Mouse (Mus musculus): ENCODE data around the gene Olfr771. TPM values are rescaled to one million over a fixed set of nuclear protein-coding genes. Genes with fewer than 3 reads are reported as not detected.
"Not testable (repeated sequence)": the region's sequence is repeated elsewhere in the genome, so short reads cannot be mapped to it uniquely, and the experiment has no call there.

The Olfr771 gene
- not detected in 2 replicates for polyA plus RNA-seq (2015; fragmentation: Nextera tagmentation; extraction: Ambion mirVana)

- no peak within 1 kb of the TSS for H3K4me2 ChIP-seq (ENCODE audit: low read depth, low read length)
- no peaks in the 10 kb centered on the region for H3K4me1 ChIP-seq (ENCODE audit: control insufficient read depth, insufficient read depth, low read length)
- no peak within 1 kb of the TSS for H3K9ac ChIP-seq (ENCODE audit: low read depth, low read length)
- H3K27me3 ChIP-seq (replicated peaks; ENCODE audit: control insufficient read depth, insufficient read depth, low read length) = no peaks in the 10 kb centered on the region
- no peak within 1 kb of the TSS for H3K27ac ChIP-seq (ENCODE audit: low read length)
- 72% methylated on average over 1 of the region's 1 CpGs for WGBS
- no peaks in the 10 kb centered on the region for H3K36me3 ChIP-seq (ENCODE audit: control insufficient read depth, insufficient read depth, low read length)
- ATAC-seq = no peak
- H3K9me3 ChIP-seq (ENCODE audit: control insufficient read depth, low read length) = no peaks in the 10 kb centered on the region
- H3K4me3 ChIP-seq (ENCODE audit: low read length) = no peak within 1 kb of the TSS
Measured at GRCm38 (mm10) chr10:129164651-129165050, at the start of gene Olfr771. Olfr771 (minus strand) TSS chr10:129164751.

GRCm38 (mm10) chr10:129187319-129187718 lies 22.8 kb upstream of the Olfr771 start, which contains the start of gene Olfr773:
Olfr773 (minus strand) TSS chr10:129187419.
- H3K4me1 ChIP-seq (ENCODE audit: control insufficient read depth, insufficient read depth, low read length); H3K36me3 ChIP-seq (ENCODE audit: control insufficient read depth, insufficient read depth, low read length); H3K9ac ChIP-seq (ENCODE audit: low read depth, low read length); ATAC-seq; H3K27me3 ChIP-seq (replicated peaks; ENCODE audit: control insufficient read depth, insufficient read depth, low read length); H3K4me2 ChIP-seq (ENCODE audit: low read depth, low read length); H3K4me3 ChIP-seq (ENCODE audit: low read length); H3K27ac ChIP-seq (ENCODE audit: low read length); H3K9me3 ChIP-seq (ENCODE audit: control insufficient read depth, low read length): not testable (repeated sequence)

GRCm38 (mm10) chr10:129177821-129178220 lies 13.3 kb upstream of the Olfr771 start, which contains the start of gene Olfr772:
Olfr772 (minus strand) TSS chr10:129177921.
- H3K27ac ChIP-seq (ENCODE audit: low read length); H3K4me3 ChIP-seq (ENCODE audit: low read length); H3K27me3 ChIP-seq (replicated peaks; ENCODE audit: control insufficient read depth, insufficient read depth, low read length); H3K9me3 ChIP-seq (ENCODE audit: control insufficient read depth, low read length); H3K4me1 ChIP-seq (ENCODE audit: control insufficient read depth, insufficient read depth, low read length); H3K36me3 ChIP-seq (ENCODE audit: control insufficient read depth, insufficient read depth, low read length); ATAC-seq; H3K9ac ChIP-seq (ENCODE audit: low read depth, low read length); H3K4me2 ChIP-seq (ENCODE audit: low read depth, low read length): not testable (repeated sequence)
- whole genome bisulfite sequencing = 87% methylated on average over 3 of the region's 4 CpGs

GRCm38 (mm10) chr10:129138898-129139297 lies 25.7 kb downstream of the Olfr771 start, which contains the start of gene Olfr770:
Olfr770 (minus strand) TSS chr10:129138998.
- Histone ChIP-seq H3K9ac (ENCODE audit: low read depth, low read length) (no peak within 1 kb of the TSS), H3K4me2 (ENCODE audit: low read depth, low read length) (no peak within 1 kb of the TSS), H3K4me1 (ENCODE audit: control insufficient read depth, insufficient read depth, low read length) (no peaks in the 10 kb centered on the region), H3K27ac (ENCODE audit: low read length) (no peak within 1 kb of the TSS), H3K9me3 (ENCODE audit: control insufficient read depth, low read length) (no peaks in the 10 kb centered on the region), H3K27me3 (replicated peaks; ENCODE audit: control insufficient read depth, insufficient read depth, low read length) (no peaks in the 10 kb centered on the region), H3K36me3 (ENCODE audit: control insufficient read depth, insufficient read depth, low read length) (no peaks in the 10 kb centered on the region), H3K4me3 (ENCODE audit: low read length) (no peak within 1 kb of the TSS)
- no peak for ATAC-seq
- 92% methylated on average over 2 of the region's 2 CpGs for WGBS

- Histone ChIP-seq H3K9me3 (ENCODE audit: control insufficient read depth, low read length) (no peaks in the 10 kb centered on the region), H3K4me3 (ENCODE audit: low read length) (no peak within 1 kb of the TSS), H3K36me3 (ENCODE audit: control insufficient read depth, insufficient read depth, low read length) (no peaks in the 10 kb centered on the region), H3K27me3 (replicated peaks; ENCODE audit: control insufficient read depth, insufficient read depth, low read length) (no peaks in the 10 kb centered on the region), H3K4me2 (ENCODE audit: low read depth, low read length) (no peak within 1 kb of the TSS), H3K9ac (ENCODE audit: low read depth, low read length) (no peak within 1 kb of the TSS), H3K4me1 (ENCODE audit: control insufficient read depth, insufficient read depth, low read length) (no peaks in the 10 kb centered on the region), H3K27ac (ENCODE audit: low read length) (no peak within 1 kb of the TSS)
- WGBS = 71% methylated on average over 2 of the region's 2 CpGs
- ATAC-seq = no peak
Measured at GRCm38 (mm10) chr10:129117761-129118160, 46.8 kb downstream of the Olfr771 start, which contains the start of gene Olfr769. Olfr769 (minus strand) TSS chr10:129117861.

- no peak overlapping the region for H3K4me3 ChIP-seq (ENCODE audit: low read length)
- no peaks in the 10 kb centered on the region for H3K9me3 ChIP-seq (ENCODE audit: control insufficient read depth, low read length)
- H3K27me3 ChIP-seq (replicated peaks; ENCODE audit: control insufficient read depth, insufficient read depth, low read length) = no peaks in the 10 kb centered on the region
- H3K9ac ChIP-seq (ENCODE audit: low read depth, low read length) = no peak overlapping the region
- H3K36me3 ChIP-seq (ENCODE audit: control insufficient read depth, insufficient read depth, low read length) = no peaks in the 10 kb centered on the region
- H3K27ac ChIP-seq (ENCODE audit: low read length) = no peak overlapping the region
- no peak for ATAC-seq
- no peaks in the 10 kb centered on the region for H3K4me1 ChIP-seq (ENCODE audit: control insufficient read depth, insufficient read depth, low read length)
- H3K4me2 ChIP-seq (ENCODE audit: low read depth, low read length) = no peak overlapping the region
- 88% methylated on average over 3 of the region's 3 CpGs for WGBS
Measured at GRCm38 (mm10) chr10:129115146-129115545, 49.4 kb downstream of the Olfr771 start.

Other genes starting within 250 kb of the Olfr771 start
- 18.6 and 18.8 TPM in 2 replicates for gene Rdh5, start 241.9 kb downstream of the Olfr771 start, polyA plus RNA-seq (2015; fragmentation: Nextera tagmentation; extraction: Ambion mirVana)
- gene Bloc1s1, start 240.7 kb downstream of the Olfr771 start, polyA plus RNA-seq (2015; fragmentation: Nextera tagmentation; extraction: Ambion mirVana) = 208 and 220 TPM in 2 replicates
- 3.3 and 3.7 TPM in 2 replicates for gene Itga7, start 230.9 kb downstream of the Olfr771 start, polyA plus RNA-seq (2015; fragmentation: Nextera tagmentation; extraction: Ambion mirVana)
- gene Mettl7b, start 203.8 kb downstream of the Olfr771 start, polyA plus RNA-seq (2015; fragmentation: Nextera tagmentation; extraction: Ambion mirVana) = 23.2 and 28.6 TPM in 2 replicates
- gene Olfr9, start 175.3 kb downstream of the Olfr771 start, polyA plus RNA-seq (2015; fragmentation: Nextera tagmentation; extraction: Ambion mirVana) = not detected in 2 replicates
- not detected in 2 replicates for gene Olfr763, start 154.0 kb downstream of the Olfr771 start, polyA plus RNA-seq (2015; fragmentation: Nextera tagmentation; extraction: Ambion mirVana)
- gene Olfr764-ps1, start 124.9 kb downstream of the Olfr771 start, polyA plus RNA-seq (2015; fragmentation: Nextera tagmentation; extraction: Ambion mirVana) = not detected in 2 replicates
- not detected in 2 replicates for gene Olfr765, start 114.8 kb downstream of the Olfr771 start, polyA plus RNA-seq (2015; fragmentation: Nextera tagmentation; extraction: Ambion mirVana)
- not detected in 2 replicates for gene Olfr766-ps1, start 95.8 kb downstream of the Olfr771 start, polyA plus RNA-seq (2015; fragmentation: Nextera tagmentation; extraction: Ambion mirVana)
- gene Olfr767, start 81.8 kb downstream of the Olfr771 start, polyA plus RNA-seq (2015; fragmentation: Nextera tagmentation; extraction: Ambion mirVana) = not detected in 2 replicates
- gene Olfr768, start 65.4 kb downstream of the Olfr771 start, polyA plus RNA-seq (2015; fragmentation: Nextera tagmentation; extraction: Ambion mirVana) = not detected in 2 replicates
- gene Olfr769, start 46.9 kb downstream of the Olfr771 start, polyA plus RNA-seq (2015; fragmentation: Nextera tagmentation; extraction: Ambion mirVana) = not detected in 2 replicates
- gene Olfr770, start 25.8 kb downstream of the Olfr771 start, polyA plus RNA-seq (2015; fragmentation: Nextera tagmentation; extraction: Ambion mirVana) = not detected in 2 replicates
- gene Olfr772, start 13.2 kb upstream of the Olfr771 start, polyA plus RNA-seq (2015; fragmentation: Nextera tagmentation; extraction: Ambion mirVana) = not detected in 2 replicates
- gene Olfr773, start 22.7 kb upstream of the Olfr771 start, polyA plus RNA-seq (2015; fragmentation: Nextera tagmentation; extraction: Ambion mirVana) = not detected in 2 replicates
- gene Olfr774, start 71.5 kb upstream of the Olfr771 start, polyA plus RNA-seq (2015; fragmentation: Nextera tagmentation; extraction: Ambion mirVana) = not detected in 2 replicates
- gene Olfr775, start 83.7 kb upstream of the Olfr771 start, polyA plus RNA-seq (2015; fragmentation: Nextera tagmentation; extraction: Ambion mirVana) = not detected in 2 replicates
- not detected in 2 replicates for gene Olfr776, start 94.4 kb upstream of the Olfr771 start, polyA plus RNA-seq (2015; fragmentation: Nextera tagmentation; extraction: Ambion mirVana)
- not detected in 2 replicates for gene Olfr777, start 106.7 kb upstream of the Olfr771 start, polyA plus RNA-seq (2015; fragmentation: Nextera tagmentation; extraction: Ambion mirVana)
- not detected in 2 replicates for gene Olfr780, start 153.4 kb upstream of the Olfr771 start, polyA plus RNA-seq (2015; fragmentation: Nextera tagmentation; extraction: Ambion mirVana)
- not detected in 2 replicates for gene Olfr781, start 164.1 kb upstream of the Olfr771 start, polyA plus RNA-seq (2015; fragmentation: Nextera tagmentation; extraction: Ambion mirVana)
- gene Olfr782, start 184.1 kb upstream of the Olfr771 start, polyA plus RNA-seq (2015; fragmentation: Nextera tagmentation; extraction: Ambion mirVana) = not detected in 2 replicates
- 0.06 TPM in 1 of 2 replicates, not detected in the other for gene Olfr784, start 219.3 kb upstream of the Olfr771 start, polyA plus RNA-seq (2015; fragmentation: Nextera tagmentation; extraction: Ambion mirVana)
- not detected in 2 replicates for gene Olfr785, start 240.7 kb upstream of the Olfr771 start, polyA plus RNA-seq (2015; fragmentation: Nextera tagmentation; extraction: Ambion mirVana)